Mouse (Mus musculus) testis, adult 2 months (tissue): Measurements from ENCODE around the gene Usp39.

Experiments used
- CTCF ChIP-seq: fragments of 200-500 bp; IDR thresholded peaks from 2 replicates; pipeline ENCODE4 v1.5.1; 2012; ENCODE audit warnings: low read depth, mild to moderate bottlenecking, inconsistent platforms, low read length, moderate library complexity; ENCODE audit not compliant: control insufficient read depth, insufficient read depth, insufficient replicate concordance
- POLR2A ChIP-seq: fragments of 200-500 bp; IDR thresholded peaks from 2 replicates; pipeline ENCODE4 v1.6.1; 2012; ENCODE audit warnings: low read depth, mild to moderate bottlenecking, inconsistent platforms, low read length, moderate library complexity; ENCODE audit not compliant: control insufficient read depth

GRCm38 (mm10) chr6:72303510-72303909 lies 41.5 kb downstream of the Usp39 start:
- TF ChIP-seq CTCF (no peak), POLR2A (no peak)
